Mouse (Mus musculus): Measurements from ENCODE around the gene Iglon5. TPM values are rescaled to one million over a fixed set of nuclear protein-coding genes. Genes with fewer than 3 reads are reported as not detected.

Gene Iglon5
- total RNA-seq, 2 experiments from 2014 or later: 0.19 to 0.36 TPM

DNA sequence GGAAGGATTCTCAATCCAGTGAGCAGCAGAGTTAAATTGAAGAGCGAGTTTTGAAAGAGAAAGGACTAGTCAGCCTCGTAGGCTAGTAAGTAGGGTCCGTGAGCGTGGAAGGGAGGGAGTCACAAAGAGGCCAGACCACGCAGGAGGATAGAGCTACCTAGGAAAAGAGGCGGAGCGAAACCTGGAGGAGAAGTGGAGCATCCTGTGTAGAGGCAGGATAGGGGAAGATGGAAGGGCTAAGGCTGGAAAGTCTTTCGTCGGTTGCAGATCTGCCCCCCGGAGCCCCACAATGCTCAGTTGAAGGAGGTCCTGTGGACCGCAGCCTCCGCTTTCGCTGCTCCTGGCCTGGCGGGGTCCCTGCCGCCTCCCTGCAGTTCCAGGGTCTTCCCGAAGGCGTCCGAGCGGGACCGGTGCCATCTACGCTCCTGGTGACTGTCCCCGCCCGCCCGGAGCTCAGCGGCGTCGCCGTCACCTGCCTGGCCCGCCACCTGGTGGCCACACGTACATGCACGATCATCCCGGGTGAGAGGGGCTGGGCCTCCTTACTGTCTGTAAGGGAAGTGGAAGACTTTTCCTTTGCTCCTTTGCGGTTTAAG, 23.7 kb downstream of the Iglon5 start:
- DNase-seq: peak; percentile 81 to 83
- intact Hi-C loops (cut with DNase I): loop anchor here (1.0 to 5.0 kb wide), 4 partner anchors 43 to 206 kb away; partner anchors contain the start of genes Ctu1, Zfp658 and Zfp719

DNA sequence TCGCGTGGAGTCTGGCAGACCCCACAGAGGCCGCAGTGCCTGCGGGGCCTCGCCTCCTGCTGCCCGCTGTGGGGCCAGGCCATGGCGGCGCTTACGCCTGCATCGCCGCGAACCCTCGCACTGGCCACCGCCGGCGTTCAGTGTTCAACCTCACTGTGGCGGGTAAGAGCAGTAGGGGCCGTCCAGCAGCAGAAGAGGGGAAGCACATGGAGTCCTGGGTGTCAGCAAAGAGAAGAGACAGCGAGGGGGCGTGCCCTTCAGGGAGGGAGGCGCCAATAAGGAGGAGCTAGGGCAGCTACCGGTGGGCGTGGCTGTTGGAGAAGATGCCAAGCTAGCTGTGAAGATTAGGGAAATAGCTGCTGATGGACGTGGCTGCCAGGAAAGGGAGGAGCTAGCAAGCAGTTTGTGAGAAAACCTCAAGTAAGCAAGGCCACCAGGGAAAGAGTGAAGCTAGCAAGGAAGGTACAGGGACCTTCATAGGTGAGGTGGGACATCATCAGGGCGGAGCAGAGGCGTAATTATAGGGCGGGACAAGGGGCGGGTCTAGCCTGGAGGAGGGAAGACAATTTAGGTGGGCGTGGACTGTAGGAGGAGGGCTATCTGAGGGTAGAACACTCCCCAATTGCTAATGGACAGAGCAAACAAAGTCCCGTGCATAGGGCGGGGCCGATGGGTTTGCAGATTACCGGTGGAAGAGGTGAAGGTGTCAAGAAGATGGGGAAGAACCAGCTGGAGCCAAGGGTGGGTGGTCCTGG, 24.4 kb downstream of the Iglon5 start:
- DNase-seq: peak; percentile 87
- intact Hi-C loops (cut with DNase I): loop anchor here (1.0 to 5.0 kb wide), 4 partner anchors 42 to 207 kb away; partner anchors contain the start of genes Ctu1, Zfp658 and Zfp719

DNA sequence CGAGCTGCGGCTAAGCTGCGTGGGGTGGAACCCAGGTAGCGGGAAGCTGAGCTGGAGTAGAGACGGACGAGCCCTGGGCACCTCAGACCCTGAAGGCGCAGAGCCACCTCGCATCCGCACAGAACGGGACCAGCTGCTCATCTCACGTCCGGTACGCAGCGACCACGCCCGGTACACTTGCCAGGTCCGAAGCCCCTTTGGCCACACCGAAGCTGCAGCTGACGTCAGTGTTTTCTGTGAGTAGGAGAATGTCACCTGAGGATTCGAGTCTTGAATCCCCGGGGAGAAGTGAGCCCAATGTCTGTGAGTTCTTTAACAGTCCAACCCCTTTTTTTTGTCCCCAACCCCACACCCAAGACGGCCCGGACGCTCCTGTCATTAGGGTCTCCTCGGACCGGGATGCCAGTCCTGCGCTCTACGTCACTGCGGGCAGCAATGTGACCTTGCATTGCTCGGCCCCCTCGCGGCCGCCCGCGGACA, 25.0 kb downstream of the Iglon5 start:
- DNase-seq: no peak

DNA sequence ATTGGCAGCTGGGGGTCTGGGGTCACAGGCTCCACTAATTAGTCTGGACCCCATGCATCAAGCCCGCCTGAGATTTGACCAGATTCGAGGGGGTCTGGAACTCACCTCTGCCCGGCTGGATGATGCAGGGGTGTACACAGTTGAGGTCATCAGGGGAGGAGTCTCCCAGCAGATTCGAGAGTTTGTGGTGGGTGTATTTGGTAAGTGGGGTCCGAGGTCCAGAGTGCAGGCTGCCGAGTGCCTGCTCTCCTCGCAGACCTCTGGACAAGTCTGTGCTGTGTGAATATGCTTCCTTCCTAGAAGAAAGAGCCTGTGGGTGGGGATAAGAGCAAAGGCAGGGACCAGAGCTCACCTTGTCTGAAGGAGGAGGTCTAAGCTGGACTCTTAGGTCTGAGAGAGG, 25.9 kb downstream of the Iglon5 start:
- no peak for DNase-seq
- intact Hi-C loops (cut with DNase I): no loop called here

More for the DNA sequence above, 25.0 kb downstream of the Iglon5 start:
- intact Hi-C loops (cut with DNase I): loop anchor here (5.0 kb wide), 3 partner anchors 97 to 207 kb away; partner anchors contain the start of genes Ctu1, Zfp658 and Zfp719

DNA sequence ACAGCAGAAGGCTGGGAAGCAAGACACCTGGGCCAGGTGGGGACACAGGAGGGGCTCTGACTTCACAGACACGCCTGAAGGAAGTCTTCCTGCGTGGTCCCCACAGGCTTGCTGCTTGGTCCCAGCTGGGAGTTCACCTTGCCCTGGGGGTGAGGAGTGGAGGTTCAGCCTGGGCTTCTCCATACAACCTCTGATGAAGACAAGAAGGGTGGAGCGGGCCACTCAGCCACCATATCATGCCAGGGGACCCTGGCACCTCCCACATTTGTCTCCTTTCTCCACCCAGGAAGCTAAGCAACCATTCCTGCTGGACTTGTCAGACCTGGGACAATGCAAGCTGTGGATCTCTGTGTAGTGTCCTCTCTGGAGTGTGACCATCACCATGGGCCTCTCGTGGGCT, 27.0 kb downstream of the Iglon5 start, which contains the start of gene Vsig10l:
TSS of gene Vsig10l (plus strand) at position 301 of the 400 bp plus-strand sequence.
- DNase-seq: no peak
- intact Hi-C loops (cut with DNase I): no loop called here

DNA sequence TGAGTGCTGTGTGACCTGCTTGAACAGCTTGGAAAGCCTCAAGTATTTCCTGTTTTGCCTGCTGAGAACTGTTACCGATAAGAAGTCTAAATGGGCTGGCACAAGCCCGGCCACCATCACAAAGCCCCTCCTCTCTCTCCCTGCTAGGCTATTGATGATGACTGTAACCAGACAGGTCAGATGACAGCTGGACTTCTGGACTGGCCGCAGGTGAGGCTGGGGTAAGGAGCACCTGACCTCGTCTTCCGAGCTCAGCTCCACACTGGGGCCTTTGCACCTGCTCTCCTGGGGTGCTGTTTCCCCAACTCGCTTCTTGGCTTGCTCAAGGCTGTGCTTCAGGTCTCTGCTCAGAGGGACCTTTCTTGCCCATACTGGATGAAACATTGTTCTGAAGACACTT, 35.5 kb downstream of the Iglon5 start:
- intact Hi-C loops (cut with DNase I): no loop called here
- DNase-seq: no peak

DNA sequence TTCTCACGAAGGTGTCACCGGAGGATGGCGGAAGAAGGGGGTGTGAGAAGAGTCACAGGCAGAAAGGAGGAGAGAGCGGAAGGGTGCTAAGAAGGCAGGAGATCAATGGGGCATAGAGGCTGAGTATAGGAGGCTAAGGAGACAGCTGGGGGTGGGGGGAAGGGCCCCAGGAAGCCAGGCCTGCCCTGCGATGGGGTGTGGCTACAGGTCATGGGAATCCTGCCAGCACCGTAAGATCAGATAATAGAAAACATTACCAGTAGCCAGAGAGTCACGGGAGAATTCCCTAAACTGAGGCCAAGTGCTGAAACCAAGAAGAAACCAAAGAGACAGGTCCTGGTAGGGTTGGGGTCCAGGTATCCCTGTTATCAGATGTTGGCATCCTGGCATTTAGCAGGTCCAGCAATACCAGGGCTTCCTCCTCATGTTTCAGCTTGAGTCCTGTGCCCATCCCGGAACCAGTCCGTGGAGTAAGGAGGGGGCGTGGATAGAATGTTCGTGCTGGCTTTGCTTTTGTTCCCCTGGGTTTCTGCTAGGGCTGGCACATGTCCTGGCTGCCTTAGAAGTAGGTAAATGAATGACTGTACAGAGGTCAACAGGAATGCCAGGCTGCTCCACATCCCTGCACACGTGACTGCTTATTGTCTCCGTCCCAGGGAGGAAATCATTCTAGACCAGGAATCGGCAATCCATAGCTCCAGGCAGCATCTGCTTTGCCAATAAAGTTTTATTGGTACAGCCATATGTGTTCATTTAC, 36.1 kb downstream of the Iglon5 start:
- intact Hi-C loops (cut with DNase I): no loop called here
- DNase-seq: no peak

DNA sequence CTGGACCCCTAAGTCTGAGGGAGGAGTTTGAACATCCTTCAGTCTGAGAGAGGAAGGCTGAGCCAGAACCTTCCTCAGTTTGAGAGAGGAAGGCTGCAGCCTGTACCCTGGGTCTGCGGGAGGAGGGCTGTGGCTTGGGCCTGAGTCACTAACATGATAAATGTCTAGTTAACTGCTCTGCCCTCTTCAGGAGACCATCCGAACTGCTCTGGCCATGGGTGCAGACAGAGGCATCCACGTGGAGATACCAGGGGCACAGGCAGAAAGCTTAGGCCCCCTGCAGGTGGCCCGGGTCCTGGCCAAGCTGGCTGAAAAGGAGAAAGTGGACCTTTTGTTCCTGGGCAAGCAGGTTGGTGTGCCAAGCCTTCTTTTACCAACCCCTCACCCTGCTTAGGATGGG, 37.3 kb downstream of the Iglon5 start:
- intact Hi-C loops (cut with DNase I): no loop called here
- DNase-seq: no peak

DNA sequence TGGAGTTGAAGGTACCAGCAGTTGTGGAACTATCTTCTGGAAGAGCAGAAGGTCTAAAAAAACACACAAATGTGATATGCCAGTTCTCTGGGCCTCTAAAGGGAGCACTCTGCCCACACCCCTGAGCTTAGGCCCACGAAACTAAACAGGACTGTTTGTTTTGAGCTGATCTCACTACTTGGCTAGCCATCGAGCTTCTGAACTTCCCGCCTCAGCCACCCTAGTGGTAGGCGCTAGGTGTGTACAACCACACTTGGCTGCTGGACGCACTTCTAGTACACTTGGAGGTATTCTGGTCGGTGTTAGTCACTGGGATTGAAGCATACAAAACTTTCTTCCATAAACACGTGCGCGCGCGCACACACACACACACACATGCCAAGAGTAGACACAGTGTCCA, 38.1 kb downstream of the Iglon5 start:
- DNase-seq: no peak

DNA sequence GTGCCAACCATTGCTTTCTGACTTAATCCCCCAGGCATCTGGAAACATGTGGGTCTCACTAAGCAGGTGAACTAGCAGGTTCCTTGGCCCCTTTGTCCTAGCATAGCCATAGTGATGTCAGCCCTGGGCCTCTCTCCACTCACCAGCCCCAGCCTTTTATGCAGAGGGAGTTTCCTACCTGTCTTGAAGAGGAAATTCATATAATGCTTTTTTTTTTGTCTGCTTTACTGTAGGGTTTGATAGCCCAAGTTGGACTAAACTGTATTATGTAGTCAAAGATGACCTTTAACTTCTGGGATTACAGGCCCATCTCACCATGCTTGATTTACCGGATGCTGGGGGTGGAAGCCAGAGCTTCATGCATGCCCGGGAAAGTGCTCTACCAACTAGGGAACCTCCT, 40.1 kb downstream of the Iglon5 start:
- intact Hi-C loops (cut with DNase I): no loop called here
- no peak for DNase-seq

More for the DNA sequence above, 38.1 kb downstream of the Iglon5 start:
- intact Hi-C loops (cut with DNase I): no loop called here

DNA sequence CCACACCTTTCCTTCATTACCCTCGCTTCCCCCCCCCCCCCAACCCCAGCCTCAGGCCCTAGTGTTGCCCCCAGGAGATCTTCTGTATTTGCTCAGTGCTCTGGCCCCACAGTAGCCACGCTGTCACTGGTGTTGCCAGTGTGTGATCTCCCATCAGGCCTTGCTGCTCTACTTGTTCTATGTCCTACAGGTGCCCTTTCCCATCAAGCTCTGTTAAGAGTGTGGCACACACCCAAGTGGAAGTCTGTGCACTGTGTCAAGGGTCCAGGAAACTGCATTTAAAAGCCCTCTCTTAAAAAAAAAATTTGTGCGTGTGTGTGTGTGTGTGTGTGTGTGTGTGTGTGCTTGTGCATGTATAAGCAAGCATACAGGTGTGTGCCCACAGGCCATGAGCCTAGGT, 41.6 kb downstream of the Iglon5 start:
- intact Hi-C loops (cut with DNase I): no loop called here
- DNase-seq: no peak

DNA sequence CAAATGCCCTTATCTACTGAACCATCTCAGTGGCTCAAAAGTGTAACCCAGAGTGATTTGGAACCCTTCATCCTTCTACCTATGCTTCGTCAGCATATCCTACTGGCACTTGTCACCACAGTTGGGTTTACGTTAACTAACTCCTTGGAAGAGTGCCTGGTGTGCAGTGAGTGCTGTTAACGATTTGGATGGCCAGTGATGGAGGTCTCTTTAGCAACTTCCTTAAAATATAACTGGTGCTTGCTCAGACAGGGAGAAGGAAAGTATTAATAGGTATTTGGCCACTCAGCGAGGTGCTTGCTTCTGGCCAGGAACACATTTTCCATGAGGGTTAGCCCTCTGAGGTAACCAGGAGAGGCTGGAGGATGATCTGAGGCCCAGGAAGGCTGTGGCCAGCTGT, 42.1 kb downstream of the Iglon5 start:
- DNase-seq: no peak
- intact Hi-C loops (cut with DNase I): no loop called here

DNA sequence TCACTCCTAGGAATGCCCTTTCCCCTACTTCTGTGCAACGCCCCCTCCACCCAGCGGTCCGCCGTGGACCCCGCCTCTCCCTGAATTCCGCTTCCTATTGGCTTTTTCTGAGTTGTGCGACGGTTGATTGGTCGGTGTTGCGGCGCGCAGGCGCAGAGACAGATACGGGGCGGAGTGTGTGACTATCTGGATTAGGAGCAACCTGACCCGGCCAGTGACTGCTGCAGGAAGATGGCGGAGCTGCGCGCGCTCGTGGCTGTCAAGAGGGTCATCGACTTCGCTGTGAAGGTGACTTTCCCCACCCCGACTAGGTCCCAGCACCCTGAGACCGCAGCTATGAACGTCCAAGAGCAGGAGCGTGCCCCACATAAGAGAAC, 46.0 kb downstream of the Iglon5 start, which contains the start of the genes Etfb and Gm45233:
TSS of gene Etfb (plus strand) at position 167 of the 377 bp plus-strand sequence.
TSS of gene Gm45233 (plus strand) at position 212 of the 377 bp plus-strand sequence.
- DNase-seq: peak; percentile 90 to 92
- intact Hi-C loops (cut with DNase I): loop anchor here (5.0 kb wide), 2 partner anchors 137 to 803 kb away; partner anchors contain the start of genes 1700028J19Rik and 2410002F23Rik

DNA sequence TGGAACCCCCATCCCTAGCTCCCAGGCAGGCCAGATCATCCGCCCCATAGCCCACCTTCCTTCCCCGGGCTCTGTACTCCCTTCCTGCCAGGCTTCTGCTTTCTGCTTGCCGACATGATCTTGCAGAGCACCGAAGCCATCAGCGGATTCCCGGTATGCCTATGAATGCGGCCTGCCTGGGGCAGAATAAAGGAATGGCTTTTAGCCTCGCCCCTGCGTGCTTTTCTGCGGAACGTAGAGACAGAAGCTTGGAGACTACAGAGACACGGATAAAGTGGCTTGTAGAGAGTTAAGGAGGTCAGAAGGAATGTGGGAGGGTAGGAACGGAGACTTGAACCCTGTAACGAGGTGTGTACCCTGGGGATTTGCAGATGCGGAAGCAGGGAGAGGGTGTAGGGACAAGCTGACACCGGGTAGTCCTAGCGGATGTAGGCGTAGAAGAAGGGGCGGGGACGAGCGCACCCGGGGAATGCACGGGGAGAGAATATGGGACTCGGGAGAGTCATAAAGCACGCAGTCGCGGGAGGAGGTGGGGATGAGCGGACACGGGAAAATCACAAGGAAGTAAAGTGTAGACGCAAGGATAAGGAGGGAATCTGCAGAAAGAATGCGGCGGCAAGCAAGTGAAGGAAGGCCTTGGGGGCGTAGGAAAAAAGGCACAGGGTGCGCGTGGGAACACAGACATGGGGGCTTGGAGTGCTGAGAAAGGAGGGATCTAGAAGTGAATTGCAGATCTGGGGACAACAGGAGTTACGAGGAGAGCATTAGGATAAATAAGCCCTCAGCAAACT, 46.6 kb downstream of the Iglon5 start:
- intact Hi-C loops (cut with DNase I): loop anchor here (5.0 kb wide), 2 partner anchors 136 to 804 kb away; partner anchors contain the start of genes 1700028J19Rik and 2410002F23Rik
- peak; percentile 83 for DNase-seq

DNA sequence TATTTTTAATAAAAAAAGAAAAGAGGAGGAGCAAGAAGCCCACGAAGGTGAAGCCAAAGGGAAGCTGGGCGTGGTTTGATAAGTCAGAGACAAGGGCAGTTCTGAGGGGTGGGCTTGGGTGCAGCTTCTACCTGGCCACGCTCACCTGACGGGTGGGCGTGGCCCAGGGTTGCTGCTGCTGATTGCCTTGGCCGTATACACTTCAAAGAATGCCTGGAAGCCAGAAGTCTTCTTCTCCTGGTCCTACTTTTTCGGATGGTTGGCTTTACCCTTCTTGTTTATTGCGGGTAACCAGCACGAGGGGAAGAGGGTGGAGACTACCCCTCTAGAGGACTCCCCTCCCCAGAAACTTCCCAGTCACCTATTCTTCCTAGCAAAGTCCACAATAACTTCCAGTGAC, 47.2 kb downstream of the Iglon5 start:
- intact Hi-C loops (cut with DNase I): loop anchor here (5.0 kb wide), 2 partner anchors 135 to 805 kb away; partner anchors contain the start of genes 1700028J19Rik and 2410002F23Rik
- DNase-seq: no peak

DNA sequence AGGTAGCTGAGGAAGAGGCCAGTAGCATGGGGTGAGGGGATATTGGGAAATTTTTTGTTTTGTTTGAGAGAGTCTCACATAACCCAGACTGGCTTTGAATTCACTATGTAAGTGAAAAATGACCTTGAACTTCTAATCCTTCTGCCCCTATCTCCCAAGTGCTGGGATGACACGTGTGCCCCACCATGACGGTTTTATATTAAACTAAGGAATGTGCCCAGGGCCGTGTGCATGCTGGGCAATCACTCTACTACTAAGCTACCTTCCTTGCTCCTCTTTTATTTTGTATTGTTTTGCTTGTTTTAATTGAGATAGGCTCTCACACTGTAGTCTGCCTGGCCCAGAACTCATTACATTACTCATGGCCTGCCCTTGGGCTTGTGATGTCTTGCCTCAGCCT, 48.8 kb downstream of the Iglon5 start:
- DNase-seq: no peak
- intact Hi-C loops (cut with DNase I): loop anchor here (5.0 kb wide), 2 partner anchors 134 to 806 kb away; partner anchors contain the start of genes 1700028J19Rik and 2410002F23Rik

DNA sequence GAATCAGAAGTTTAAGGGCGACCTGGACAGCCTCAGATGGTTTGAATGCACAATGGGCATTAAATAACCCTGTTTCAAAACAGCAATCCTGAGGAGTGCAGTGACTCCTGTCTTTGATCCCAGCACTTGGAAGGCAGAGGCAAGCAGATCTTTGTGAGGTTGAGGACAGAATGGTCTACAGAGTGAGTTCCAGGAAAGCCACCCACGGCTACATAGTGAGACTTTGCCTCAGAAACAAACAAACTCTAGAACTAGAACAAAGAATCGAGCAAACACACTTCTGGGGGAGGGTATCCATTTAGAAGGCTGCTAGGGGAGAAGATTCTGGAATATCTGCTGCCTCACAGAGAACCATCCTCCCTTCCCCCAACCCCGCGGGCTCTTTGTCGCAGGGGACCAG, 49.4 kb downstream of the Iglon5 start, which contains the start of gene Cldnd2:
TSS of gene Cldnd2 (plus strand) at position 301 of the 400 bp plus-strand sequence.
- no peak for DNase-seq
- intact Hi-C loops (cut with DNase I): loop anchor here (5.0 kb wide), 2 partner anchors 133 to 807 kb away; partner anchors contain the start of genes 1700028J19Rik and 2410002F23Rik

DNA sequence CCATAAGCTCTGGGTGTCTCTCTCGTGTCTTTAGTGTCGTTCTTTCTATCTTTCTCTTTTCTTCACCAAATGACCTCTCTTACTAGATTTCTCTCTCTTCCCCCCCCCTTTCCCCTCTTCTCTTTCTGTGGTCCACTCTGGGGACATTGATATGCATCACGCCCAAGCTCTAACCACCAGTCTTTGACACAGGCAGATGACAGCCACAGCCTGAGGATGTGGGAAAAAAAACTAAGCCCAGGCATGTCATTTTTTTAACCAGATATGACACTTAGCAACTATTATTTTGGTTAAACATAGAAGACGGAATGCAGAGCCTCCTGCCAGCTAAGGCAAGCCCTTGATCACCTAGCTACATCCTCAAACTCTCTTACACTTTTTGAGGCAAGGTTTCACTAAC, 51.3 kb downstream of the Iglon5 start:
- DNase-seq: no peak

More for the DNA sequence above, 51.3 kb downstream of the Iglon5 start:
- intact Hi-C loops (cut with DNase I): no loop called here
